Mouse (Mus musculus): ENCODE results near the gene Ndufs1. TPM values are rescaled to one million over a fixed set of nuclear protein-coding genes. Genes with fewer than 3 reads are reported as not detected.

The Ndufs1 gene
- polyA plus RNA-seq, 1 experiment, result 163 TPM

- Histone ChIP-seq H3K27ac (ENCODE audit: insufficient read depth, low read depth, low read length) (no peak overlapping the region), H3K4me1 (ENCODE audit: control insufficient read depth, insufficient read depth, low read length) (no peaks in the 10 kb centered on the region), H3K27me3 (replicated peaks; ENCODE audit: control insufficient read depth, insufficient read depth, low read length) (no peaks in the 10 kb centered on the region), H3K4me3 (ENCODE audit: insufficient read depth, low read depth, low read length) (no peak overlapping the region), H3K36me3 (ENCODE audit: control insufficient read depth, insufficient read depth, low read length) (no peaks in the 10 kb centered on the region)
- 42% methylated on average over 6 of the region's 6 CpGs for WGBS
- peak; percentile 7 for DNase-seq
- TF ChIP-seq POLR2A (IDR thresholded peaks at IDR 0.05; ENCODE audit: low read depth, low read length) (no peak), CTCF (conservative IDR thresholded peaks at IDR 0.05; ENCODE audit: insufficient read depth, insufficient read length, low read depth, low read length) (no peak)
Measured at GRCm38 (mm10) chr1:63209861-63210529, 33.4 kb upstream of the Ndufs1 start.

- WGBS, result 76% methylated on average over 3 of the region's 3 CpGs
- H3K27me3 ChIP-seq (replicated peaks; ENCODE audit: control insufficient read depth, insufficient read depth, low read length), result no peaks in the 10 kb centered on the region
- no peaks in the 10 kb centered on the region for H3K36me3 ChIP-seq (ENCODE audit: control insufficient read depth, insufficient read depth, low read length)
- TF ChIP-seq CTCF (conservative IDR thresholded peaks at IDR 0.05; ENCODE audit: insufficient read depth, insufficient read length, low read depth, low read length) (no peak), POLR2A (IDR thresholded peaks at IDR 0.05; ENCODE audit: low read depth, low read length) (no peak)
- H3K4me1 ChIP-seq (ENCODE audit: control insufficient read depth, insufficient read depth, low read length), result no peaks in the 10 kb centered on the region
- no peak overlapping the region for H3K27ac ChIP-seq (ENCODE audit: insufficient read depth, low read depth, low read length)
- H3K4me3 ChIP-seq (ENCODE audit: insufficient read depth, low read depth, low read length), result no peak overlapping the region
- no peak for DNase-seq
Measured at GRCm38 (mm10) chr1:63207607-63208006, 31.0 kb upstream of the Ndufs1 start.

GRCm38 (mm10) chr1:63204660-63205394, 28.2 kb upstream of the Ndufs1 start:
- Histone ChIP-seq H3K27ac (ENCODE audit: insufficient read depth, low read depth, low read length) (no peak overlapping the region), H3K4me3 (ENCODE audit: insufficient read depth, low read depth, low read length) (no peak overlapping the region), H3K4me1 (ENCODE audit: control insufficient read depth, insufficient read depth, low read length) (no peaks in the 10 kb centered on the region), H3K27me3 (replicated peaks; ENCODE audit: control insufficient read depth, insufficient read depth, low read length) (no peaks in the 10 kb centered on the region), H3K36me3 (ENCODE audit: control insufficient read depth, insufficient read depth, low read length) (no peaks in the 10 kb centered on the region)
- DNase-seq, result no peak
- TF ChIP-seq CTCF (conservative IDR thresholded peaks at IDR 0.05; ENCODE audit: insufficient read depth, insufficient read length, low read depth, low read length), result no peak
- no peak for TF ChIP-seq POLR2A (IDR thresholded peaks at IDR 0.05; ENCODE audit: low read depth, low read length)
- 48% methylated on average over 7 of the region's 7 CpGs for WGBS

GRCm38 (mm10) chr1:63203950-63204659, 27.5 kb upstream of the Ndufs1 start:
- Histone ChIP-seq H3K4me3 (ENCODE audit: insufficient read depth, low read depth, low read length) (no peak overlapping the region), H3K36me3 (ENCODE audit: control insufficient read depth, insufficient read depth, low read length) (no peaks in the 10 kb centered on the region), H3K27ac (ENCODE audit: insufficient read depth, low read depth, low read length) (no peak overlapping the region), H3K4me1 (ENCODE audit: control insufficient read depth, insufficient read depth, low read length) (no peaks in the 10 kb centered on the region), H3K27me3 (replicated peaks; ENCODE audit: control insufficient read depth, insufficient read depth, low read length) (no peaks in the 10 kb centered on the region)
- peak; percentile 16 for DNase-seq
- TF ChIP-seq POLR2A (IDR thresholded peaks at IDR 0.05; ENCODE audit: low read depth, low read length) (no peak), CTCF (conservative IDR thresholded peaks at IDR 0.05; ENCODE audit: insufficient read depth, insufficient read length, low read depth, low read length) (no peak)
- 31% methylated on average over 7 of the region's 7 CpGs for WGBS

- Histone ChIP-seq H3K27ac (ENCODE audit: insufficient read depth, low read depth, low read length) (no peak overlapping the region), H3K4me3 (ENCODE audit: insufficient read depth, low read depth, low read length) (no peak overlapping the region), H3K27me3 (replicated peaks; ENCODE audit: control insufficient read depth, insufficient read depth, low read length) (no peaks in the 10 kb centered on the region), H3K36me3 (ENCODE audit: control insufficient read depth, insufficient read depth, low read length) (no peaks in the 10 kb centered on the region), H3K4me1 (ENCODE audit: control insufficient read depth, insufficient read depth, low read length) (no peaks in the 10 kb centered on the region)
- TF ChIP-seq POLR2A (IDR thresholded peaks at IDR 0.05; ENCODE audit: low read depth, low read length) (no peak), CTCF (conservative IDR thresholded peaks at IDR 0.05; ENCODE audit: insufficient read depth, insufficient read length, low read depth, low read length) (no peak)
- WGBS, result 95% methylated on average over 1 of the region's 1 CpGs
- DNase-seq, result no peak
Measured at GRCm38 (mm10) chr1:63203471-63203870, 26.8 kb upstream of the Ndufs1 start.

- TF ChIP-seq CTCF (conservative IDR thresholded peaks at IDR 0.05; ENCODE audit: insufficient read depth, insufficient read length, low read depth, low read length), result no peak
- TF ChIP-seq POLR2A (IDR thresholded peaks at IDR 0.05; ENCODE audit: low read depth, low read length), result no peak
- 65% methylated on average over 1 of the region's 1 CpGs for WGBS
Measured at GRCm38 (mm10) chr1:63201672-63202071, 25.0 kb upstream of the Ndufs1 start.

GRCm38 (mm10) chr1:63200322-63200721, 23.7 kb upstream of the Ndufs1 start:
- no peak overlapping the region for H3K27ac ChIP-seq (ENCODE audit: insufficient read depth, low read depth, low read length)
- no peaks in the 10 kb centered on the region for H3K36me3 ChIP-seq (ENCODE audit: control insufficient read depth, insufficient read depth, low read length)
- no peak overlapping the region for H3K4me3 ChIP-seq (ENCODE audit: insufficient read depth, low read depth, low read length)
- WGBS, result 96% methylated on average over 18 of the region's 18 CpGs
- no peaks in the 10 kb centered on the region for H3K27me3 ChIP-seq (replicated peaks; ENCODE audit: control insufficient read depth, insufficient read depth, low read length)
- TF ChIP-seq CTCF (conservative IDR thresholded peaks at IDR 0.05; ENCODE audit: insufficient read depth, insufficient read length, low read depth, low read length) (no peak), POLR2A (IDR thresholded peaks at IDR 0.05; ENCODE audit: low read depth, low read length) (no peak)
- DNase-seq, result no peak
- H3K4me1 ChIP-seq (ENCODE audit: control insufficient read depth, insufficient read depth, low read length), result no peaks in the 10 kb centered on the region

More at GRCm38 (mm10) chr1:63201672-63202071, 25.0 kb upstream of the Ndufs1 start:
- no peak for DNase-seq
- Histone ChIP-seq H3K4me1 (ENCODE audit: control insufficient read depth, insufficient read depth, low read length) (no peaks in the 10 kb centered on the region), H3K4me3 (ENCODE audit: insufficient read depth, low read depth, low read length) (no peak overlapping the region), H3K27ac (ENCODE audit: insufficient read depth, low read depth, low read length) (no peak overlapping the region), H3K27me3 (replicated peaks; ENCODE audit: control insufficient read depth, insufficient read depth, low read length) (no peaks in the 10 kb centered on the region), H3K36me3 (ENCODE audit: control insufficient read depth, insufficient read depth, low read length) (no peaks in the 10 kb centered on the region)

All from kidney, adult 2 months (tissue).